Mouse (Mus musculus) embryonic facial prominence, embryonic 15.5 days (tissue): Measurements from ENCODE around the gene Luc7l2. TPM values are rescaled to one million over a fixed set of nuclear protein-coding genes. Genes with fewer than 3 reads are reported as not detected.

Source experiments
- ATAC-seq: fragments of 200-750 bp; cut with Nextera tagmentation; 2 replicates; pipeline ENCODE4 v1.8.0; 2017; ENCODE audit warnings: low read depth, moderate TSS enrichment; ENCODE audit not compliant: insufficient number of reproducible peaks, low FRiP score, low TSS enrichment
- H3K27ac ChIP-seq: fragments of 300-500 bp; sonication (generic); replicated peaks from 2 replicates; pipeline ENCODE4 v1.5.1; 2015; ENCODE audit warnings: mild to moderate bottlenecking, inconsistent platforms
- H3K27me3 ChIP-seq: fragments of 300-500 bp; sonication (generic); 2 replicates; pipeline ENCODE4 v1.6.1; 2015; ENCODE audit warnings: inconsistent platforms
- H3K36me3 ChIP-seq: fragments of 300-500 bp; sonication (generic); 2 replicates; pipeline ENCODE4 v1.6.1; 2015; ENCODE audit warnings: mild to moderate bottlenecking, inconsistent platforms
- H3K4me1 ChIP-seq: fragments of 300-500 bp; sonication (generic); 2 replicates; pipeline ENCODE4 v1.6.1; 2015; ENCODE audit warnings: inconsistent platforms
- H3K4me2 ChIP-seq: fragments of 300-500 bp; sonication (generic); replicated peaks from 2 replicates; pipeline ENCODE4 v1.6.1; 2015; ENCODE audit warnings: mild to moderate bottlenecking, inconsistent platforms
- H3K4me3 ChIP-seq: fragments of 300-500 bp; sonication (generic); replicated peaks from 2 replicates; pipeline ENCODE4 v1.5.1; 2015; ENCODE audit warnings: mild to moderate bottlenecking, inconsistent platforms
- H3K9ac ChIP-seq: fragments of 300-500 bp; sonication (generic); 2 replicates; pipeline ENCODE4 v1.6.1; 2015; ENCODE audit warnings: inconsistent platforms
- H3K9me3 ChIP-seq: fragments of 300-500 bp; sonication (generic); replicated peaks from 2 replicates; pipeline ENCODE4 v1.6.1; 2016; ENCODE audit warnings: inconsistent platforms
- WGBS: fragments of 180-500 bp; shearing (Covaris S2); methylation state at CpG from one replicate; pipeline ENCODE4 v1.1.7; 2015; 5-methylcytosine and 5-hydroxymethylcytosine counted together
- polyA plus RNA-seq: library from polyadenylated mRNA; unstranded; fragments of >200 nt; fragmentation: Nextera tagmentation; extraction: Ambion mirVana; gene quantifications from 2 replicates; pipeline ENCODE4 v1.2.1, GENCODE M21; 2015

Luc7l2 gene
- 41.4 and 48.0 TPM in 2 replicates for polyA plus RNA-seq

DNA sequence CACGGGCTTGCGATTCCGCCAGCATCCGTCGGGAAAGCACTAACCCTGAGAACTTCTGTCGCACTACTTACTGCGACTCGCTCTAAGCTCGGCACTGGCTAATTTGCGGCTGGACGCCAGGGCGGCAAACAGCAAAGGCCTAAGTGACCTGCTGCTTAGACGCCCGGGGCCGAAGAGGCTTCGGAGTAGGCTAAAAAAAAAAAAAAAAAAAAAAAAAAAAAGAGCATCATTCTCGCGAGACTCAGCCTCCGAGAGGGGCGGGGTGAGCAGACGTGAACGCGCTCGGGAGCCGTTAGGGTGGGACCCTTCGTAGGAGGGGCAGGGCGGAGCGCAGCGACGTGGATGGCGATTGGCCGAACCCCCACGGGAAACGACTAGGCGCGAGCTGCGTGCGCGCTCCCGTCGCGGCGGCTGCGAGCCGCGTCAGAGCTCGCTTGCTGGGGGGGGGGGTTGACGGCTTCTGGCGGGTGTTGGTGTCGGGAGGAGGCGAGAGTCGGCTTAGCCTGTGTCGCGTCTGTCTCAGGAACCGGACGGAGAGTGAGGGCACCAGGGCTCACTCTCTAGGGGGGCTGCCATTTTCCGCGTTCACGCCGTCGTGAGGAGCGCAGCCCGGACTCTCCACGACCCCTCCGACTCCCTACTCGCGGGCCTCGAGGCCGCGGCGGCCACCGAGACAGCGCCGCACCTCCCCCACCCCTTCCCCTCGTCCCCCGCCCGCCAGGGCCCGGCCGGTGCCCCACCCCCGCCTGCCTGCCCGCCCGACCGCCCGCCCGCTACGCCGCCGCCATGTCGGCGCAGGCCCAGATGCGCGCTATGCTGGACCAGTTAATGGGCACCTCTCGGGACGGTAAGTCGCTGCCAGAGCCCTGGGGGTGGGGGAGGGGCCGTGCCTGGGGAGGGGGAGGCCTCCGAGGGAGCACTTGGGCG is at the start of gene Luc7l2:
Gene Luc7l2 (plus strand): TSS at position 273 of the 927 bp plus-strand sequence.
- peak within 1 kb of the TSS; percentile 99 for H3K27ac ChIP-seq
- H3K4me3 ChIP-seq: peak within 1 kb of the TSS; percentile 72
- no peaks in the 10 kb centered on the region for H3K9me3 ChIP-seq
- H3K4me1 ChIP-seq: 0 out of 2 replicates have a peak, but pooled peaks cover 3% of the 10 kb centered on the region
- H3K9ac ChIP-seq: peak within 1 kb of the TSS; percentile 89
- ATAC-seq: peak; percentile 92
- no peaks in the 10 kb centered on the region for H3K27me3 ChIP-seq
- no peaks in the 10 kb centered on the region for H3K36me3 ChIP-seq
- peak within 1 kb of the TSS; percentile 59 for H3K4me2 ChIP-seq
- under 1% methylated on average over 92 of the region's 98 CpGs for WGBS

DNA sequence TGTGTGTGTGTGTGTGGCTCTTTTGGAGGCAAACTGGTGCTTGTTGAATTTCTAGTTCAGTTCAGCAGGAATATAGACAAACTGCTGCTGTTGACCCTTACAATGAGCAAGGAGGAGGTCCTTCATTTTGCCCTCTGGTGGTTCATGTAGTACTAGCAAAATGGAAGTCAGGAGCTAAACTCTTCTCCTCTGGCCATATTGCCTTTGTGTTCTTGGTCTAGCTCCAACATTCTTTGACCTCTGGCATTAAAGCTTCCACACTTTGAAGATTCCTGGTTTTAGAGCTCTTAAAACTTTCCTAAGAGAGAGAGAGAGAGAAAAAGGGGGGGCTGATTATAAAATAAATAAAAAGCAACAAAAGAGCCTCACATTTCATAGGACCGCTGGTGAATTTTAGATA is 39.0 kb upstream of the Luc7l2 start:
- Histone ChIP-seq H3K9me3 (no peaks in the 10 kb centered on the region), H3K9ac (no peak overlapping the region), H3K27me3 (no peaks in the 10 kb centered on the region), H3K4me3 (no peak overlapping the region), H3K27ac (no peak overlapping the region), H3K4me1 (no peaks in the 10 kb centered on the region), H3K36me3 (peaks cover 3% of the 10 kb centered on the region; the same call in 1 of the 2 replicates), H3K4me2 (no peak overlapping the region)
- 89% methylated on average over 1 of the region's 1 CpGs for WGBS
- ATAC-seq: no peak

DNA sequence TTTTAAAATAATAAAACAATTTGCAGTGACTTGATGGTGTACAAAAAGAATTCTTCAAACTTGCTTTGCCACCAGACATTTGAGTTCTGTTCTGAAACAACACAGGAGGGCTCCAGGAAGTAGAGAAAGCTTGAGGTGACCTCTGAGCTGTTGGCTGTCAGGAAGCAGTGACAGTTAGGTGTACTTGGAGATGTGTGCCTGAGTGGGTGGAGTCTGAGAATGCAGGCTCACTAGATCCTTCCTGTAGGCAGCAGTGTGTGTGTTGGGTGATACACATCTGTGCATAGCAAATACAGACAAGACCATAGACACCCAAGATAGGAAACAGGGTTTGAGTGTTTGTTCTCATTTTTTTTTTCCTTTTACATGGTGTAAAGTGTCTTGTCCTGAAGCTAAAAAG is 38.3 kb upstream of the Luc7l2 start:
- Histone ChIP-seq H3K4me3 (no peak overlapping the region), H3K27ac (no peak overlapping the region), H3K4me1 (no peaks in the 10 kb centered on the region), H3K9ac (no peak overlapping the region), H3K27me3 (no peaks in the 10 kb centered on the region), H3K9me3 (no peaks in the 10 kb centered on the region), H3K36me3 (peaks cover 3% of the 10 kb centered on the region; the same call in 1 of the 2 replicates), H3K4me2 (no peak overlapping the region)
- ATAC-seq: no peak

DNA sequence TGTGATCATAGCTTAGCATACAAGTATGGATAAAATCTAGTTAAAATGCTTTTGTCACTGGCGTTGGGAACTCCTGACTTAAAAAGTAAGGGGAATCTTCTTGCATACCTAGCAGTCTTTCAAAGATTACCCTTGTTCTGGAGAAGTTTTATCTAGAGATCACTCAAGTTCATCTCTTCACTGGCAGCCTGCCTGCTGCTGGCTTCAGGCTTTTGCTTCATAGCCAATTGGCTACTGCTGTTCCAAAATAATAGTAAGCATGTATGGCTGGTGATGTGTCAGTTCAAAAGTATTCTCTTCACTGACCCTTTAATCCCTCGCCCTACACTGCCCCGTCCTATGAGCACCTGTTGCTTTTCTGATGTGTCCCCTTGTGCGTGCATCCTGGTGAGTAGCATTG is 35.9 kb upstream of the Luc7l2 start:
- H3K4me3 ChIP-seq: no peak overlapping the region
- no peak overlapping the region for H3K9ac ChIP-seq
- 86% methylated on average over 4 of the region's 4 CpGs for WGBS
- H3K27me3 ChIP-seq: no peaks in the 10 kb centered on the region
- H3K27ac ChIP-seq: no peak overlapping the region
- H3K4me2 ChIP-seq: no peak overlapping the region
- H3K9me3 ChIP-seq: no peaks in the 10 kb centered on the region
- peaks cover 3% of the 10 kb centered on the region; the same call in 1 of the 2 replicates for H3K36me3 ChIP-seq
- no peaks in the 10 kb centered on the region for H3K4me1 ChIP-seq
- no peak for ATAC-seq

DNA sequence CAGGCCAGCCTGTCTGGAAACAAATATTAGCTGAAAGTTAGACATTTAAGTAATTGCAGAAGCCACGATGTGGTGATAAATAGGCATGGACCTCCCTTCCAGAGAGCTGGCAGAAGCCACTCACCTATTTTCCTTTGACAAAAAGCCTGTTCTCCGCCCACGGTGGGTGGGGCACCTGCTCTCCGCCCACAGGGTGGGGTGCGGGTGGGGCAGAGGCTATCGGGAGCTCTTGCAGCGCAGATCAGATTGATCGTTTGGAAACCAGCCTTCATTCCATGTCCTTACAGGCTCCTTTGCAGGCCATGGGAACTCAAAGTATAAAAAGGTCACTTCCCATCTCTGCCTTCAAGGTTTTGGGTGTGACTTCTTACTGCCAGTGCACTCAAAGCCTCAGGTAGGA is 27.3 kb upstream of the Luc7l2 start:
- Histone ChIP-seq H3K4me2 (peak overlapping the region; percentile 18; the same call in 1 of the 2 replicates), H3K36me3 (no peaks in the 10 kb centered on the region), H3K9me3 (no peaks in the 10 kb centered on the region), H3K4me3 (no peak overlapping the region), H3K27me3 (no peaks in the 10 kb centered on the region), H3K27ac (no peak overlapping the region), H3K4me1 (peaks cover 4% of the 10 kb centered on the region; the same call in 1 of the 2 replicates), H3K9ac (no peak overlapping the region)
- no peak for ATAC-seq
- WGBS: 32% methylated on average over 8 of the region's 8 CpGs

DNA sequence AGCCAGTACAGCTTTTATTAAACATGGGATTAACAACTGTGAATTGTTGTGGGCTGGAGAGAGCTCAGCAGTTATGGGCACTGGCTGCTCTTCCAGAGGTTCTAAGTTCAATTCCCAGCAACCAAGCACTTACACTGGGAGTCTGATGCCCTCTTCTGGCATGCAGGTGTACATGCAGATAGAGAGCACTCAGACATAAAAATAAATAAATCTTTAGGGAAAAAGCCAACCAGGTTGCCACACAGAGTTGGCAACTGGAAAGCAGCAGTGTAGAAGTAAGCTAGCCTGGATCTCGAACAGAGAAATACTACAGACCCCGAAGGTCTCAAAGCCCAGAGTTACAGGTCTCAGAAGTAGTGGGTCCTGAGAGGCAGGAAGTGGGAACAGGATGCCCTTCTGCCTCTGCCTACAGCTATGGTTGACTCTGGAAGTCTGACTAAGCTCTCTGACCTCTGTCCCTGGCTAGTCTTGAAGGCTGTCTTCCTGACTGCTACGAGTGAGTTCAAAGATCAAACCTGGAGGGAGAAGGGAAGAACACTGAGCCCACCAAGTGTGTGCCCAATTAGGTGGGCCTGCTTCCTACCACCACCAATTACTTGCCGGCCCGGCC is 19.8 kb upstream of the Luc7l2 start:
- no peaks in the 10 kb centered on the region for H3K36me3 ChIP-seq
- no peak overlapping the region for H3K4me2 ChIP-seq
- H3K27me3 ChIP-seq: no peaks in the 10 kb centered on the region
- no peak overlapping the region for H3K27ac ChIP-seq
- no peak overlapping the region for H3K4me3 ChIP-seq
- H3K4me1 ChIP-seq: peaks cover 5% of the 10 kb centered on the region
- no peaks in the 10 kb centered on the region for H3K9me3 ChIP-seq
- no peak for ATAC-seq
- no peak overlapping the region for H3K9ac ChIP-seq
- WGBS: 29% methylated on average over 5 of the region's 5 CpGs

DNA sequence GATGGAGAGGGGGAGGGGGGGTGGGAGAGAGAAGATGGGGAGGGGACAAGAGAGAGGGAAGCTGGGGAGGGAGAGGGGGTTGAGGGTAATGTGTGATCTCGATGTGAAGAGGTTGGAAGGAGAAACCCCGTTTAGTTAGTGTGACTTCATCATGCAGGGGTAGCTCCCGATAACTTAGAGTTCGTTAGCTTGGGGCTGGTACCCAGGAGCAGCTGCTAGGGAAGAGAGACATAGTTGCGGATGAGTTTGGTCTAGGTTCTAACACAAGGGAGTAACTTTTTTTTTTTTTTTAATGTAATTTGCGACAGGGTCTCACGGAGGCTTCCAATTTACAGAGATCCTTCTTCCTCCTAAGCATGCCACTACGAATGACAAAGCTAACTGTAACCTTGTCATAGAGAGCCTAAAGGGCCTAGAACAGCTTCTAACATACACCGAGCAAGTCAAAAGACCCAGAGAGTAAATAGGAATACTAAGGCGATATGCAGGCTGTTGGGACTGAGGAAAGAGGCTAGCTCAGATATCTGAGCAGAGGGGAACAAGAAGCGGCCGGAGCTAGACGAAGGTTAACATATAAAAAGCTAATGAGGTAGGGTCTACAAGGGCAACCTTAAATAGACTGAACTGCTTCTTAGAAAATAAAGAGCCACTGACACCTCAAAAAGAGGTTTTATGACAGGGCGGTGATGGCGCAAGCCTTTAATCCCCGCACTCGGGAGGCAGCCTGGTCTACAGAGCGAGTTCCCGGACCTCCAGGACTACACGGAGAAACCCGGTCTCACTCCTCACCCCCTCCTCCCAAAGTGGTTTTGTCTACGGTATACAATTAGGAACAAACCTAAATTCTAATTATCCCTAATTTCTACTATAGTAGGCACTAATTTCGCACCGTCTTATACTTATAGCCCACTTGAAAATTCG is 18.4 kb upstream of the Luc7l2 start:
- peak; percentile 20 for ATAC-seq
- Histone ChIP-seq H3K4me1 (peaks cover 5% of the 10 kb centered on the region), H3K27ac (peak overlapping the region; percentile 96), H3K27me3 (no peaks in the 10 kb centered on the region), H3K4me3 (peak overlapping the region; percentile 70), H3K4me2 (peak overlapping the region; percentile 61), H3K9ac (peak overlapping the region; percentile 57), H3K9me3 (no peaks in the 10 kb centered on the region), H3K36me3 (no peaks in the 10 kb centered on the region)
- 3% methylated on average over 25 of the region's 25 CpGs for WGBS

DNA sequence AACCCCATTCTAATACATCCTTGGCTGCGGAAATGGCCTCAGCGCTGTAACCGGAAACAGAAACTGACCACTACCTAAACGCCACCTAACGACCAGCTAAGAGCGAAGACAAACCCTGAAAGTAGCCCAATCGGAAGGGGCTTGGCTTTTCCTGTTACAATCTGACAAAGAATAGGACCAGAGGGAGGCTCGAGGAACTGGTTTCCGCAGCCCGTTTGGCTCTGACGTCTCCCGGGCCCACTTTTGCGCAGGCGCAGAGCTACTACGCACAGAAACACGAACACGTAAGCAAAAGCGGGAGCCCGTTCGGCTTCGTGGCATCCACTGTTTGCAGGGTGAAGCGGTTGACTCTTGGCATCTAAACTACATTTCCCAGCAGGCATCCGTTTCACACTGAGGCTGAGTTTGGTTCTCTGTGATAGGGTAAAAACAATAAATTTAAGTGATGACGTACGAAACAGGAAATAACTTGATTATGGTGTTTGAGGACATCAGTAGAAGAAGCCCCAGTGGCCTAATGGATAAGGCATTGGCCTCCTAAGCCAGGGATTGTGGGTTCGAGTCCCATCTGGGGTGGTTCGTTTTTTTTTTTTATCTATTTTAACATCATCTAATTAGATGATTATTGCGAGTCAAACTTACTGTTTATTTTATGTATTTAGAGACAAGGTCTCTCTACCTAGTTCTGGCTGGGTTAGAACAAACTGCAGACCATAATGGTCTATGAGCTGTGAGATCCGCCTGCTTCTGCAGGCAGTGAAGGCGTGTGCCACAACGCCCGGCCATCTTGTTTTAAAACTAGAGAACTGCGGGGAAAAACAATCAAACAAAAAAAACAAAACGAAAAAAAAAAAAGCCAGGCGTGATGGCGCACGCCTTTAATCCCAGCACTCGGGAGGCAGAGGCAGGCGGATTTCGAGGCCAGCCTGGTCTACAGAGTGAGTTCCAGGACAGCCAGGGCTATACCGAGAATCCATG is 17.4 kb upstream of the Luc7l2 start, which contains the start of gene Fmc1:
Gene Fmc1 (plus strand): TSS at position 75 of the 978 bp plus-strand sequence.
- H3K4me2 ChIP-seq: peak within 1 kb of the TSS; percentile 61
- peak within 1 kb of the TSS; percentile 70 for H3K4me3 ChIP-seq
- H3K36me3 ChIP-seq: no peaks in the 10 kb centered on the region
- H3K9ac ChIP-seq: peak within 1 kb of the TSS; percentile 75
- peak; percentile 95 for ATAC-seq
- 3% methylated on average over 41 of the region's 41 CpGs for WGBS
- peaks cover 5% of the 10 kb centered on the region for H3K4me1 ChIP-seq
- H3K27ac ChIP-seq: peak within 1 kb of the TSS; percentile 96
- H3K9me3 ChIP-seq: no peaks in the 10 kb centered on the region
- no peaks in the 10 kb centered on the region for H3K27me3 ChIP-seq

DNA sequence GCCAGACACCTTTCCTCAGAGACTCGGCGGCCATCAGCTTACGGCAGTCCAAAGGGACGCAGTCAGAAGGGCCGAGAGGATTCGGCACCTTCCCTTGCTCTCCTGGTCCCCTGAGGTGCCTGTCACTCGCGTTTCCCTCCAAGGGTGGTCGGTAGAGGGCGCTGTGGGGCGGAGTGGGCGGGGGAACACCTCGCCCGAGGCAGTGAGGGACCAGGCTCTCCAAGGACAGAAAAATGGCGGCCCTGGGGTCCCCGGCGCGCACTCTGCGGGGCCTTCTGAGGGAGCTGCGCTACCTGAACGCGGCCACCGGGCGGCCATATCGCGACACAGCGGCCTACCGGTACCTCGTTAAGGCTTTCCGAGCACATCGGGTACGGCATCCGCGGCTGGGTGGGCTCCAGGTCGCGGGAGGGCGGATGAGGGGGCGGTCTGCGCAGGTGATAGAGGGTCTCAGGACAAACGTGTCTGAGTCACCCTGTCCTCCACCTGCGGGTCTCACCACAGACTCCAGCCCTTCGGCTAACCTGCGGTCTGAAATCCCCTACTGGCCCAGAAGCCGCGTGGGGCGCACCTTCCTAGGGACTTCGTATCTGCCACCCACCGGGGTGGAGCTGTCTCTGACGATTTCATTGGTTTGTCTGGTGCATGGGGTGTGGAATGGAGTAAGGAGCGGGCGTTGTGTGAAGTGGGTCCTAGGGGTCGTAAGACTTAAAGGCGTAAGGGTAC is 16.3 kb upstream of the Luc7l2 start:
- Histone ChIP-seq H3K27ac (peak overlapping the region; percentile 96), H3K4me1 (peaks cover 5% of the 10 kb centered on the region), H3K4me3 (peak overlapping the region; percentile 70), H3K9me3 (no peaks in the 10 kb centered on the region), H3K36me3 (peaks cover 2% of the 10 kb centered on the region; the same call in 1 of the 2 replicates), H3K4me2 (peak overlapping the region; percentile 61), H3K27me3 (no peaks in the 10 kb centered on the region), H3K9ac (peak overlapping the region; percentile 75)
- ATAC-seq: peak; percentile 76
- under 1% methylated on average over 53 of the region's 53 CpGs for WGBS
